Mouse (Mus musculus) kidney, embryonic 15.5 days (tissue): ENCODE data around the gene Tmem242. TPM values are rescaled to one million over a fixed set of nuclear protein-coding genes. Genes with fewer than 3 reads are reported as not detected.
"Not testable (repeated sequence)": the region's sequence is repeated elsewhere in the genome, so short reads cannot be mapped to it uniquely, and the experiment has no call there.

Experiments
- ATAC-seq: fragments of 200-750 bp; cut with Nextera tagmentation; replicated peaks from 2 replicates; pipeline ENCODE4 v1.8.0; 2017; ENCODE audit warnings: moderate TSS enrichment; ENCODE audit not compliant: low FRiP score
- H3K27ac ChIP-seq: fragments of 300-500 bp; sonication (generic); 2 replicates; pipeline ENCODE4 v1.5.1; 2015; ENCODE audit warnings: mild to moderate bottlenecking, inconsistent platforms
- H3K27me3 ChIP-seq: fragments of 300-500 bp; sonication (generic); 2 replicates; pipeline ENCODE4 v1.6.1; 2015; ENCODE audit warnings: inconsistent platforms
- H3K36me3 ChIP-seq: fragments of 300-500 bp; sonication (generic); 2 replicates; pipeline ENCODE4 v1.6.1; 2015; ENCODE audit warnings: inconsistent platforms
- H3K4me1 ChIP-seq: fragments of 300-500 bp; sonication (generic); 2 replicates; pipeline ENCODE4 v1.6.1; 2015; ENCODE audit warnings: inconsistent platforms
- H3K4me2 ChIP-seq: fragments of 300-500 bp; sonication (generic); 2 replicates; pipeline ENCODE4 v1.6.1; 2015; ENCODE audit warnings: moderate library complexity, mild to moderate bottlenecking, inconsistent platforms
- H3K4me3 ChIP-seq: fragments of 300-500 bp; sonication (generic); replicated peaks from 2 replicates; pipeline ENCODE4 v1.5.1; 2015; ENCODE audit warnings: mild to moderate bottlenecking, inconsistent platforms
- H3K9ac ChIP-seq: fragments of 300-500 bp; sonication (generic); 2 replicates; pipeline ENCODE4 v1.6.1; 2015; ENCODE audit warnings: mild to moderate bottlenecking, inconsistent platforms
- H3K9me3 ChIP-seq: fragments of 300-500 bp; sonication (generic); replicated peaks from 2 replicates; pipeline ENCODE4 v1.6.1; 2016; ENCODE audit warnings: inconsistent platforms
- WGBS: fragments of 180-500 bp; shearing (Covaris S2); methylation state at CpG from one replicate; pipeline ENCODE4 v1.1.7; 2015; ENCODE audit warnings: mixed read lengths; 5-methylcytosine and 5-hydroxymethylcytosine counted together
- polyA plus RNA-seq: library from polyadenylated mRNA; unstranded; fragments of >200 nt; fragmentation: Nextera tagmentation; extraction: Ambion mirVana; gene quantifications from 2 replicates; pipeline ENCODE4 v1.2.1, GENCODE M21; 2015

The Tmem242 gene
- polyA plus RNA-seq, 1 experiment from 2014 or later, result 140 TPM

- H3K27ac ChIP-seq, H3K27me3 ChIP-seq, ATAC-seq, H3K9me3 ChIP-seq, H3K4me3 ChIP-seq, H3K9ac ChIP-seq, H3K4me2 ChIP-seq: not testable (repeated sequence)
- 84% methylated on average over 5 of the region's 5 CpGs for WGBS
- Histone ChIP-seq H3K4me1 (peaks cover 18% of the 10 kb centered on the region), H3K36me3 (peaks cover 11% of the 10 kb centered on the region; the same call in 1 of the 2 replicates)
These were observed 2.3 kb upstream of the Tmem242 start for GRCm38 (mm10) chr17:5442403-5442802.

- Histone ChIP-seq H3K4me2 (peak overlapping the region; percentile 85), H3K27me3 (peaks cover 6% of the 10 kb centered on the region; the same call in 1 of the 2 replicates), H3K4me1 (peaks cover 18% of the 10 kb centered on the region), H3K9ac (peak overlapping the region; percentile 84), H3K9me3 (no peaks in the 10 kb centered on the region), H3K27ac (peak overlapping the region; percentile 92), H3K36me3 (peaks cover 24% of the 10 kb centered on the region), H3K4me3 (peak overlapping the region; percentile 81)
- ATAC-seq, result peak; percentile 52
- WGBS, result 0% methylated on average over 8 of the region's 8 CpGs
These were observed 264 bp downstream of the Tmem242 start for GRCm38 (mm10) chr17:5439831-5440158.

GRCm38 (mm10) chr17:5429772-5430133 is 10.3 kb downstream of the Tmem242 start:
- H3K9ac ChIP-seq, result no peak overlapping the region
- no peaks in the 10 kb centered on the region for H3K9me3 ChIP-seq
- H3K27me3 ChIP-seq, result no peaks in the 10 kb centered on the region
- H3K27ac ChIP-seq, result no peak overlapping the region
- H3K36me3 ChIP-seq, result peaks cover 53% of the 10 kb centered on the region
- WGBS, result 80% methylated on average over 9 of the region's 9 CpGs
- no peak overlapping the region for H3K4me2 ChIP-seq
- H3K4me1 ChIP-seq, result no peaks in the 10 kb centered on the region
- no peak for ATAC-seq
- H3K4me3 ChIP-seq, result no peak overlapping the region

- H3K4me3 ChIP-seq, result no peak overlapping the region
- no peaks in the 10 kb centered on the region for H3K9me3 ChIP-seq
- 59% methylated on average over 10 of the region's 10 CpGs for WGBS
- H3K27ac ChIP-seq, result no peak overlapping the region
- no peak overlapping the region for H3K4me2 ChIP-seq
- H3K9ac ChIP-seq, result no peak overlapping the region
- ATAC-seq, result peak; percentile 73
- peaks cover 53% of the 10 kb centered on the region for H3K36me3 ChIP-seq
- H3K4me1 ChIP-seq, result no peaks in the 10 kb centered on the region
- no peaks in the 10 kb centered on the region for H3K27me3 ChIP-seq
These were observed 10.8 kb downstream of the Tmem242 start for GRCm38 (mm10) chr17:5429090-5429771.

GRCm38 (mm10) chr17:5425204-5425603 is 14.9 kb downstream of the Tmem242 start:
- no peak overlapping the region for H3K9ac ChIP-seq
- peaks cover 24% of the 10 kb centered on the region for H3K36me3 ChIP-seq
- ATAC-seq, result no peak
- H3K9me3 ChIP-seq, result no peaks in the 10 kb centered on the region
- H3K4me1 ChIP-seq, result no peaks in the 10 kb centered on the region
- H3K4me3 ChIP-seq, result no peak overlapping the region
- no peak overlapping the region for H3K27ac ChIP-seq
- no peaks in the 10 kb centered on the region for H3K27me3 ChIP-seq
- H3K4me2 ChIP-seq, result no peak overlapping the region
- WGBS, result 44% methylated on average over 3 of the region's 3 CpGs

GRCm38 (mm10) chr17:5424156-5424555 is 15.9 kb downstream of the Tmem242 start:
- H3K27ac ChIP-seq, result no peak overlapping the region
- no peak overlapping the region for H3K4me3 ChIP-seq
- no peaks in the 10 kb centered on the region for H3K4me1 ChIP-seq
- H3K9ac ChIP-seq, result no peak overlapping the region
- WGBS, result 86% methylated on average over 8 of the region's 8 CpGs
- H3K9me3 ChIP-seq, result no peaks in the 10 kb centered on the region
- H3K36me3 ChIP-seq, result peaks cover 28% of the 10 kb centered on the region
- no peak for ATAC-seq
- no peaks in the 10 kb centered on the region for H3K27me3 ChIP-seq
- H3K4me2 ChIP-seq, result no peak overlapping the region

GRCm38 (mm10) chr17:5421835-5422234 is 18.2 kb downstream of the Tmem242 start:
- H3K27me3 ChIP-seq, result no peaks in the 10 kb centered on the region
- WGBS, result 51% methylated on average over 4 of the region's 4 CpGs
- ATAC-seq, result no peak
- H3K27ac ChIP-seq, result no peak overlapping the region
- no peaks in the 10 kb centered on the region for H3K9me3 ChIP-seq
- no peaks in the 10 kb centered on the region for H3K4me1 ChIP-seq
- H3K36me3 ChIP-seq, result peaks cover 41% of the 10 kb centered on the region
- H3K4me3 ChIP-seq, result no peak overlapping the region
- no peak overlapping the region for H3K4me2 ChIP-seq
- H3K9ac ChIP-seq, result no peak overlapping the region

- H3K9ac ChIP-seq, result no peak overlapping the region
- H3K9me3 ChIP-seq, result no peaks in the 10 kb centered on the region
- no peaks in the 10 kb centered on the region for H3K27me3 ChIP-seq
- H3K4me1 ChIP-seq, result no peaks in the 10 kb centered on the region
- no peak overlapping the region for H3K27ac ChIP-seq
- ATAC-seq, result no peak
- 65% methylated on average over 6 of the region's 6 CpGs for WGBS
- no peak overlapping the region for H3K4me2 ChIP-seq
- H3K36me3 ChIP-seq, result peaks cover 41% of the 10 kb centered on the region
- no peak overlapping the region for H3K4me3 ChIP-seq
These were observed 20.1 kb downstream of the Tmem242 start for GRCm38 (mm10) chr17:5419771-5420518.

- no peak overlapping the region for H3K4me3 ChIP-seq
- no peaks in the 10 kb centered on the region for H3K9me3 ChIP-seq
- no peak overlapping the region for H3K27ac ChIP-seq
- H3K4me1 ChIP-seq, result no peaks in the 10 kb centered on the region
- no peaks in the 10 kb centered on the region for H3K27me3 ChIP-seq
- no peak overlapping the region for H3K9ac ChIP-seq
- H3K36me3 ChIP-seq, result peaks cover 41% of the 10 kb centered on the region
- H3K4me2 ChIP-seq, result no peak overlapping the region
- 92% methylated on average over 9 of the region's 9 CpGs for WGBS
- no peak for ATAC-seq
These were observed 21.0 kb downstream of the Tmem242 start for GRCm38 (mm10) chr17:5419056-5419455.

GRCm38 (mm10) chr17:5418545-5418944 is 21.5 kb downstream of the Tmem242 start, which contains the start of gene Ldhal6b:
Gene Ldhal6b (minus strand): TSS chr17:5418767.
- peaks cover 41% of the 10 kb centered on the region for H3K36me3 ChIP-seq
- no peak for ATAC-seq
- 98% methylated on average over 11 of the region's 11 CpGs for WGBS
- H3K9ac ChIP-seq, result no peak within 1 kb of the TSS
- H3K27me3 ChIP-seq, result no peaks in the 10 kb centered on the region
- H3K4me1 ChIP-seq, result no peaks in the 10 kb centered on the region
- H3K9me3 ChIP-seq, result no peaks in the 10 kb centered on the region
- H3K4me2 ChIP-seq, result no peak within 1 kb of the TSS
- no peak within 1 kb of the TSS for H3K27ac ChIP-seq
- no peak within 1 kb of the TSS for H3K4me3 ChIP-seq

GRCm38 (mm10) chr17:5416518-5416917 is 23.5 kb downstream of the Tmem242 start:
- ATAC-seq, result no peak
- Histone ChIP-seq H3K27me3 (no peaks in the 10 kb centered on the region), H3K4me3 (no peak overlapping the region), H3K9me3 (no peaks in the 10 kb centered on the region), H3K4me2 (no peak overlapping the region), H3K27ac (no peak overlapping the region), H3K4me1 (no peaks in the 10 kb centered on the region), H3K9ac (no peak overlapping the region), H3K36me3 (peaks cover 45% of the 10 kb centered on the region)
- WGBS, result 89% methylated on average over 3 of the region's 3 CpGs

- Histone ChIP-seq H3K9me3 (no peaks in the 10 kb centered on the region), H3K4me1 (no peaks in the 10 kb centered on the region), H3K4me2 (no peak overlapping the region), H3K27ac (no peak overlapping the region), H3K36me3 (peaks cover 44% of the 10 kb centered on the region), H3K4me3 (no peak overlapping the region), H3K9ac (no peak overlapping the region), H3K27me3 (no peaks in the 10 kb centered on the region)
- no peak for ATAC-seq
- WGBS, result 86% methylated on average over 3 of the region's 3 CpGs
These were observed 26.0 kb downstream of the Tmem242 start for GRCm38 (mm10) chr17:5414041-5414440.
